Mouse (Mus musculus): ENCODE data around the gene Adgra3. TPM values are rescaled to one million over a fixed set of nuclear protein-coding genes. Genes with fewer than 3 reads are reported as not detected.
A peak's percentile ranks its signal among the peaks of the same experiment; 100 is the strongest.

Adgra3 gene
- polyA plus RNA-seq (2016; fragmentation: Nextera tagmentation; extraction: Ambion mirVana) = 34.9 and 38.1 TPM in 2 replicates

GRCm38 (mm10) chr5:50058421-50059286 lies at the start of gene Adgra3:
TSS of gene Adgra3 (minus strand) at chr5:50059006.
- Histone ChIP-seq H3K27me3 (ENCODE audit: poor library complexity, severe bottlenecking) (no peaks in the 10 kb centered on the region), H3K4me3 (peak within 1 kb of the TSS; percentile 87), H3K4me1 (peaks cover 34% of the 10 kb centered on the region), H3K9me3 (no peaks in the 10 kb centered on the region), H3K27ac (peak within 1 kb of the TSS; percentile 99), H3K36me3 (replicated peaks) (peaks cover 10% of the 10 kb centered on the region; the same call in 1 of the 2 replicates)
- peak; percentile 85 for DNase-seq (ENCODE audit: extremely low spot score, low spot score)
- under 1% methylated on average over 91 of the region's 113 CpGs for WGBS

- WGBS = 73% methylated on average over 1 of the region's 1 CpGs
- no peak overlapping the region for H3K27ac ChIP-seq
- H3K9me3 ChIP-seq = no peaks in the 10 kb centered on the region
- DNase-seq (ENCODE audit: extremely low spot score, low spot score) = no peak
- H3K4me1 ChIP-seq = no peaks in the 10 kb centered on the region
- H3K36me3 ChIP-seq (replicated peaks) = no peaks in the 10 kb centered on the region
- H3K27me3 ChIP-seq (ENCODE audit: poor library complexity, severe bottlenecking) = no peaks in the 10 kb centered on the region
- no peak overlapping the region for H3K4me3 ChIP-seq
These were observed 24.6 kb upstream of the Adgra3 start for GRCm38 (mm10) chr5:50083441-50083840.

- 0 out of 2 replicates have a peak, but pooled peaks cover 4% of the 10 kb centered on the region for H3K9me3 ChIP-seq
- H3K27ac ChIP-seq = no peak overlapping the region
- no peak overlapping the region for H3K4me3 ChIP-seq
- no peaks in the 10 kb centered on the region for H3K27me3 ChIP-seq (ENCODE audit: poor library complexity, severe bottlenecking)
- H3K36me3 ChIP-seq (replicated peaks) = no peaks in the 10 kb centered on the region
- no peak for DNase-seq (ENCODE audit: extremely low spot score, low spot score)
- no peaks in the 10 kb centered on the region for H3K4me1 ChIP-seq
These were observed 15.4 kb upstream of the Adgra3 start for GRCm38 (mm10) chr5:50074245-50074644.

GRCm38 (mm10) chr5:50064236-50064635 lies 5.4 kb upstream of the Adgra3 start:
- Histone ChIP-seq H3K27ac (no peak overlapping the region), H3K36me3 (replicated peaks) (no peaks in the 10 kb centered on the region), H3K27me3 (ENCODE audit: poor library complexity, severe bottlenecking) (no peaks in the 10 kb centered on the region), H3K4me1 (peaks cover 1% of the 10 kb centered on the region), H3K4me3 (no peak overlapping the region), H3K9me3 (no peaks in the 10 kb centered on the region)
- 90% methylated on average over 3 of the region's 3 CpGs for WGBS
- no peak for DNase-seq (ENCODE audit: extremely low spot score, low spot score)

- 89% methylated on average over 7 of the region's 7 CpGs for WGBS
- Histone ChIP-seq H3K27ac (peak overlapping the region; percentile 99; the same call in 1 of the 2 replicates), H3K4me3 (peak overlapping the region; percentile 87), H3K36me3 (replicated peaks) (peaks cover 1% of the 10 kb centered on the region; the same call in 1 of the 2 replicates), H3K4me1 (peaks cover 32% of the 10 kb centered on the region), H3K9me3 (no peaks in the 10 kb centered on the region), H3K27me3 (ENCODE audit: poor library complexity, severe bottlenecking) (no peaks in the 10 kb centered on the region)
- DNase-seq (ENCODE audit: extremely low spot score, low spot score) = no peak
These were observed 780 bp upstream of the Adgra3 start for GRCm38 (mm10) chr5:50059586-50059985.

GRCm38 (mm10) chr5:50057612-50058420 lies 990 bp downstream of the Adgra3 start:
- WGBS = 2% methylated on average over 26 of the region's 26 CpGs
- Histone ChIP-seq H3K27ac (peak overlapping the region; percentile 99), H3K27me3 (ENCODE audit: poor library complexity, severe bottlenecking) (no peaks in the 10 kb centered on the region), H3K36me3 (replicated peaks) (peaks cover 17% of the 10 kb centered on the region; the same call in 1 of the 2 replicates), H3K4me3 (peak overlapping the region; percentile 87), H3K9me3 (no peaks in the 10 kb centered on the region), H3K4me1 (peaks cover 42% of the 10 kb centered on the region)
- DNase-seq (ENCODE audit: extremely low spot score, low spot score) = peak; percentile 33

- 88% methylated on average over 4 of the region's 4 CpGs for WGBS
- no peak overlapping the region for H3K4me3 ChIP-seq
- DNase-seq (ENCODE audit: extremely low spot score, low spot score) = no peak
- H3K4me1 ChIP-seq = peaks cover 81% of the 10 kb centered on the region
- no peaks in the 10 kb centered on the region for H3K27me3 ChIP-seq (ENCODE audit: poor library complexity, severe bottlenecking)
- H3K9me3 ChIP-seq = no peaks in the 10 kb centered on the region
- H3K27ac ChIP-seq = no peak overlapping the region
- peaks cover 39% of the 10 kb centered on the region for H3K36me3 ChIP-seq (replicated peaks)
These were observed 6.3 kb downstream of the Adgra3 start for GRCm38 (mm10) chr5:50052456-50052855.

- Histone ChIP-seq H3K4me3 (no peak overlapping the region), H3K27me3 (ENCODE audit: poor library complexity, severe bottlenecking) (no peaks in the 10 kb centered on the region), H3K36me3 (replicated peaks) (peaks cover 42% of the 10 kb centered on the region), H3K27ac (peak overlapping the region; percentile 17; the same call in 1 of the 2 replicates), H3K9me3 (no peaks in the 10 kb centered on the region), H3K4me1 (peaks cover 65% of the 10 kb centered on the region)
- DNase-seq (ENCODE audit: extremely low spot score, low spot score) = no peak
- WGBS = 46% methylated on average over 21 of the region's 21 CpGs
These were observed 8.0 kb downstream of the Adgra3 start for GRCm38 (mm10) chr5:50050668-50051425.

- Histone ChIP-seq H3K9me3 (no peaks in the 10 kb centered on the region), H3K36me3 (replicated peaks) (peaks cover 42% of the 10 kb centered on the region), H3K4me3 (no peak overlapping the region), H3K4me1 (peaks cover 58% of the 10 kb centered on the region), H3K27ac (peak overlapping the region; percentile 70; the same call in 1 of the 2 replicates), H3K27me3 (ENCODE audit: poor library complexity, severe bottlenecking) (no peaks in the 10 kb centered on the region)
- DNase-seq (ENCODE audit: extremely low spot score, low spot score) = no peak
- WGBS = 57% methylated on average over 3 of the region's 3 CpGs
These were observed 8.8 kb downstream of the Adgra3 start for GRCm38 (mm10) chr5:50050037-50050436.

- WGBS = 82% methylated on average over 8 of the region's 8 CpGs
- no peak overlapping the region for H3K4me3 ChIP-seq
- no peaks in the 10 kb centered on the region for H3K9me3 ChIP-seq
- H3K4me1 ChIP-seq = peaks cover 58% of the 10 kb centered on the region
- peak overlapping the region; percentile 70 for H3K27ac ChIP-seq
- peaks cover 40% of the 10 kb centered on the region for H3K36me3 ChIP-seq (replicated peaks)
- H3K27me3 ChIP-seq (ENCODE audit: poor library complexity, severe bottlenecking) = no peaks in the 10 kb centered on the region
- no peak for DNase-seq (ENCODE audit: extremely low spot score, low spot score)
These were observed 9.3 kb downstream of the Adgra3 start for GRCm38 (mm10) chr5:50049506-50049905.

GRCm38 (mm10) chr5:50048960-50049359 lies 9.8 kb downstream of the Adgra3 start:
- H3K4me3 ChIP-seq = no peak overlapping the region
- no peaks in the 10 kb centered on the region for H3K9me3 ChIP-seq
- H3K36me3 ChIP-seq (replicated peaks) = peaks cover 34% of the 10 kb centered on the region
- peaks cover 58% of the 10 kb centered on the region for H3K4me1 ChIP-seq
- DNase-seq (ENCODE audit: extremely low spot score, low spot score) = no peak
- no peaks in the 10 kb centered on the region for H3K27me3 ChIP-seq (ENCODE audit: poor library complexity, severe bottlenecking)
- 85% methylated on average over 7 of the region's 7 CpGs for WGBS
- H3K27ac ChIP-seq = no peak overlapping the region

- 0 out of 2 replicates have a peak overlapping the region, but pooled peaks have one; percentile 25 for H3K27ac ChIP-seq
- peaks cover 53% of the 10 kb centered on the region for H3K4me1 ChIP-seq
- H3K36me3 ChIP-seq (replicated peaks) = peaks cover 28% of the 10 kb centered on the region
- DNase-seq (ENCODE audit: extremely low spot score, low spot score) = no peak
- H3K27me3 ChIP-seq (ENCODE audit: poor library complexity, severe bottlenecking) = no peaks in the 10 kb centered on the region
- WGBS = 57% methylated on average over 5 of the region's 5 CpGs
- no peak overlapping the region for H3K4me3 ChIP-seq
- no peaks in the 10 kb centered on the region for H3K9me3 ChIP-seq
These were observed 10.4 kb downstream of the Adgra3 start for GRCm38 (mm10) chr5:50048271-50048851.
